Mouse (Mus musculus): ENCODE data around the gene Magi1.

DNA sequence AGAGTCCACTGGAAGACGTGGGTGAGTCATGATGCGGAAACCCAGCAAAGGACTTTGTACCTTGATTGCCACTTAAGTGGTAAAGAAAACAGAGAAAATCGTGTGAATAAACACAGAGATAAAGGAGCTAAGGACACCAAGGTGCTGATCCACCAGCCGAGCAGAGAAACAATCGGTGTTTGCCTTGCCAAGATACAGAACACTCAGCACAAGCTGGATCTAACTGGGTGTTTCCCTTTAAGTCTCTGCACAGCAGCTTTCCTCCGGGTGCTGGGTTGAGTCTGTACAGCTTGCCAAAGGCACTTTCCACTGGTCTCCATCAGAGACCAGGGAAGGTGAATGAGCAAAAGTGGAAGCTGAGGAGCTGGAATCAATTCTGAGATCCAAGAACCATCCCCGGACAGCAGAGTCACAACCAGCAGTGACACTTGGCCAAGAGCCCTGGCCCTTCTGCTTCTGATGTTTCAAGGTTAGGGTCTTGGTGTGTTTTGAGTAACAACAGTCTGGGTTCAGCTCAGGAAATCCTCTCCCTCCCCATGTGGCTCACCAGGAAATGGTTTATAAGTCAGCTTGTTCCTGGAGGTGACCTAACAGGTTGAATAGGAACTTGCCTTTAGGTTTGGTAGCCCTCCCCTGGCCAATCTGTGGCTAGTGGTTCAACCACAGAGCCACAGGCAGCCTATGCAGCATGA is 96.9 kb downstream of the Magi1 start:
- TF ChIP-seq TCF12 (IDR thresholded peaks at IDR 0.05; ENCODE audit: insufficient read depth, poor library complexity, severe bottlenecking), result no peak
- TF ChIP-seq MYOD1 (IDR thresholded peaks at IDR 0.05; ENCODE audit: control insufficient read depth in 1 of 3, insufficient read length in 2 of 3, low read depth in 2 of 3), result no peak

All from myocyte (in vitro differentiated cells).